Mouse (Mus musculus): ENCODE data around the gene Filip1.

Gene Filip1

GRCm38 (mm10) chr9:79784439-79784838 lies 228.2 kb downstream of the Filip1 start:
- DNase-seq (ENCODE audit: low read depth, low spot score), result no peak

- no peak for DNase-seq (ENCODE audit: low read depth, low spot score)
Measured at GRCm38 (mm10) chr9:79779354-79779753, 233.3 kb downstream of the Filip1 start.

- no peak for DNase-seq (ENCODE audit: low read depth, low spot score)
Measured at GRCm38 (mm10) chr9:79766991-79767545, 245.6 kb downstream of the Filip1 start.

GRCm38 (mm10) chr9:79765329-79765728 lies 247.3 kb downstream of the Filip1 start:
- DNase-seq (ENCODE audit: low read depth, low spot score), result no peak

Data from embryo, embryonic 11.5 days (tissue).